Mouse (Mus musculus): Measurements from ENCODE around the gene Scgb1c1. TPM values are rescaled to one million over a fixed set of nuclear protein-coding genes. Genes with fewer than 3 reads are reported as not detected.

Scgb1c1 gene
- polyA plus RNA-seq, 1 experiment from 2014 or later = 8.5 TPM

DNA sequence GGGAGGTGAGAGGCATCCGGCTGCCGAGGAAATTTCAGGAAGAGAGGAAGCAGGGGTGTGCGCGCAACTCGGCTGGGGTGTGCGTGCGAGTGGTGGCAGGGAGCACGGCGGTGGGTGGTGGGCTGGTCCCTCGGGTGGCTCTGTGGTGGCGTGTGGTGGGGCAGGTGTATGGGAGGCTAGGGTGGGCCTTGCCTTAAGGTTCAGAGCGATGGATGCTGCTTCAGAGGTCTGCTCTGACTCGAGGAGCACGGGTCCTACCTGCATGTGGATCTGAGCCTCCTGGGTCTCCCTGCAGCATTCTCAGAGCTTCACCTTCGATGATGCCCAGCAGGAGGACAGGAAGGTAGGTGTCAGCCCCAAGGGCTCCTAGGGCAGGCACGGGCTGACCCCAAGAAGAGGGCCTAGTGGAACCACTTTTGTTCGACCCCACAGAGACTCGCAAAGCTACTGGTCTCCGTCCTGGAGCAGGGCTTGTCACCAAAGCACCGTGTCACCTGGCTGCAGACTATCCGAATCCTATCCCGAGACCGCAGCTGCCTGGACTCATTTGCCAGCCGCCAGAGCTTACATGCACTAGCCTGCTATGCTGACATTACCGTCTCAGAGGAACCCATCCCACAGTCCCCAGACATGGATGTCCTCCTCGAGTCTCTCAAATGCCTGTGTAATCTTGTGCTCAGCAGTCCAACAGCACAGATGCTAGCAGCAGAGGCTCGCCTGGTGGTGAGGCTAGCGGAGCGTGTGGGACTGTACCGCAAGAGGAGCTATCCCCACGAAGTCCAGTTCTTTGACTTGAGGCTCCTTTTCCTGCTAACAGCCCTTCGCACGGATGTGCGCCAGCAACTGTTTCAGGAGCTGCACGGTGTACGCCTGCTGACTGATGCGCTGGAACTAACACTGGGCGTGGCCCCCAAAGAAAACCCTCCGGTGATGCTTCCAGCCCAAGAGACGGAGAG, 12.5 kb downstream of the Scgb1c1 start, which contains the start of gene Bet1l:
Bet1l (minus strand) TSS at position 28 of the 956 bp plus-strand sequence.
- peak within 1 kb of the TSS; percentile 90 for H3K4me3 ChIP-seq (replicated peaks)
- WGBS = 33% methylated on average over 40 of the region's 40 CpGs

DNA sequence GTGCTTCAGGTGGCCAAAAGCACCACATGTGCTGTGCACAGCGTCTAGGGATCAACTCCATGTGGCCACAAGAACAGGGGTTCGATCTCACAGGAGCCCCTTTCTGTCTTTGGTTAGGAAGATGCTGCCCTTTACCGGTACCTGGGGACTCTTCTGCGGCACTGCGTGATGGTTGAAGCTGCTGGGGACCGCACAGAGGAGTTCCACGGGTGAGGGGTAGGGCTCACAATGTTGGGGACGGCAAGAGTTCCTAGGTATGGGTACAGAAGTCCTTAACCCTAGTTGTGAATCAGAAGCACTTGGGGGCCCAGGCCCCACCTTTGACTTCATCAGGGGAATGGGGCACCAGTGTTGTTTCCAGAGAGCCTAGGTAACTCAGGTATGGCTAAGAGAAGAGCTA, 13.4 kb downstream of the Scgb1c1 start:
- Histone ChIP-seq H3K4me1 (peaks cover 34% of the 10 kb centered on the region), H3K4me3 (replicated peaks) (peak overlapping the region; percentile 90), H3K36me3 (peaks cover 59% of the 10 kb centered on the region), H3K9me3 (replicated peaks) (no peaks in the 10 kb centered on the region), H3K27ac (replicated peaks) (no peak overlapping the region), H3K27me3 (no peaks in the 10 kb centered on the region), H3K9ac (peak overlapping the region; percentile 85; the same call in 1 of the 2 replicates), H3K4me2 (replicated peaks) (peak overlapping the region; percentile 99)
- ATAC-seq (ENCODE audit: insufficient number of reproducible peaks, low FRiP score, low TSS enrichment, low read depth) = no peak
- WGBS = 95% methylated on average over 8 of the region's 8 CpGs

More for the DNA sequence above, 12.5 kb downstream of the Scgb1c1 start, which contains the start of gene Bet1l:
- H3K9ac ChIP-seq = peak within 1 kb of the TSS; percentile 85
- H3K4me1 ChIP-seq = peaks cover 34% of the 10 kb centered on the region
- peak within 1 kb of the TSS; percentile 99 for H3K4me2 ChIP-seq (replicated peaks)
- H3K27ac ChIP-seq (replicated peaks) = peak within 1 kb of the TSS; percentile 92
- peaks cover 60% of the 10 kb centered on the region for H3K36me3 ChIP-seq
- peak; percentile 8; the same call in 1 of the 2 replicates for ATAC-seq (ENCODE audit: insufficient number of reproducible peaks, low FRiP score, low TSS enrichment, low read depth)
- no peaks in the 10 kb centered on the region for H3K9me3 ChIP-seq (replicated peaks)
- no peaks in the 10 kb centered on the region for H3K27me3 ChIP-seq

DNA sequence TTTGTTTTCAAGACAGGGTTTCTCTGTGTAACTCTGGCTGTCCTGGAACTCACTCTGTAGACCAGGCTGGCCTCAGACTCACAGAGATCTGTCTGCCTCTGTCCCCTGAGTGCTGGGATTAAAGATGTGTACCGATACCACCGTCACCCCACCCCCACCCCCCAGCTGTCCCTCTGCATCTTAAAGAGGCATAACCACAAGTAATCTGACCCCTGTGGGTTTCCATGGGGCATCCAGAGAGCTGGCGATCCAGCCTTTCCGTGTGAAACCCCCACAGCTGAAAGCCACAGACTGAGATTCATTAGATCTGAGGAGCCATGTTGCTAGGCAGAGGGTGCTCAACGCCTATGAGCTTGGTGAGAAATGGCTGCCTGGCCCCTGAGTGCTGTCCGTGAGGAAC, 14.7 kb downstream of the Scgb1c1 start:
- Histone ChIP-seq H3K36me3 (peaks cover 62% of the 10 kb centered on the region), H3K9me3 (replicated peaks) (no peaks in the 10 kb centered on the region), H3K4me3 (replicated peaks) (no peak overlapping the region), H3K27me3 (no peaks in the 10 kb centered on the region), H3K27ac (replicated peaks) (no peak overlapping the region), H3K4me2 (replicated peaks) (no peak overlapping the region), H3K9ac (no peak overlapping the region), H3K4me1 (peaks cover 30% of the 10 kb centered on the region)
- WGBS = 48% methylated on average over 6 of the region's 6 CpGs
- no peak for ATAC-seq (ENCODE audit: insufficient number of reproducible peaks, low FRiP score, low TSS enrichment, low read depth)

DNA sequence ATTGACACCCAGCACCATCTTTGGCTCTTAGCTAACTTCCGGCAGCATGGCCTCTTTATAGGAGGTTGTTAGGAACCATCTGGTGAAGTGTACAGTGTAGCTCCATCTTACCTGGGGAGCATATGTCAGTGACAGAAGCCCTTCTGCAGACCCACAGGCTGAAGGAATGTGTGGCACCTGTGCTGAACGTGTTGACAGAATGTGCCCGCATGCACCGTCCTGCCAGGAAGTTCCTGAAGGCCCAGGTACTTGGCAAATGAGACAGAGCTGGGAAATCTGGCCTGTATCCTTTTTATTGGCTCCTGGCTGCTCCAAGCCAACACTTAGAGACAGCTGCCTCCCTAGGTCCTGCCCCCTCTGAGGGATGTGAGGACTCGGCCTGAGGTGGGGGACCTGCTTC, 15.4 kb downstream of the Scgb1c1 start:
- peaks cover 24% of the 10 kb centered on the region for H3K4me1 ChIP-seq
- no peak for ATAC-seq (ENCODE audit: insufficient number of reproducible peaks, low FRiP score, low TSS enrichment, low read depth)
- no peaks in the 10 kb centered on the region for H3K9me3 ChIP-seq (replicated peaks)
- 84% methylated on average over 5 of the region's 5 CpGs for WGBS
- H3K4me2 ChIP-seq (replicated peaks) = no peak overlapping the region
- H3K4me3 ChIP-seq (replicated peaks) = no peak overlapping the region
- H3K27me3 ChIP-seq = no peaks in the 10 kb centered on the region
- H3K9ac ChIP-seq = no peak overlapping the region
- no peak overlapping the region for H3K27ac ChIP-seq (replicated peaks)
- peaks cover 64% of the 10 kb centered on the region for H3K36me3 ChIP-seq

GRCm38 (mm10) chr7:140864761-140865160, 19.4 kb downstream of the Scgb1c1 start:
- ATAC-seq (ENCODE audit: insufficient number of reproducible peaks, low FRiP score, low TSS enrichment, low read depth) = no peak
- peaks cover 4% of the 10 kb centered on the region; the same call in 1 of the 2 replicates for H3K4me1 ChIP-seq
- no peak overlapping the region for H3K9ac ChIP-seq
- no peak overlapping the region for H3K27ac ChIP-seq (replicated peaks)
- H3K36me3 ChIP-seq = peaks cover 68% of the 10 kb centered on the region
- no peaks in the 10 kb centered on the region for H3K27me3 ChIP-seq
- no peaks in the 10 kb centered on the region for H3K9me3 ChIP-seq (replicated peaks)
- no peak overlapping the region for H3K4me3 ChIP-seq (replicated peaks)
- no peak overlapping the region for H3K4me2 ChIP-seq (replicated peaks)
- 89% methylated on average over 12 of the region's 12 CpGs for WGBS

DNA sequence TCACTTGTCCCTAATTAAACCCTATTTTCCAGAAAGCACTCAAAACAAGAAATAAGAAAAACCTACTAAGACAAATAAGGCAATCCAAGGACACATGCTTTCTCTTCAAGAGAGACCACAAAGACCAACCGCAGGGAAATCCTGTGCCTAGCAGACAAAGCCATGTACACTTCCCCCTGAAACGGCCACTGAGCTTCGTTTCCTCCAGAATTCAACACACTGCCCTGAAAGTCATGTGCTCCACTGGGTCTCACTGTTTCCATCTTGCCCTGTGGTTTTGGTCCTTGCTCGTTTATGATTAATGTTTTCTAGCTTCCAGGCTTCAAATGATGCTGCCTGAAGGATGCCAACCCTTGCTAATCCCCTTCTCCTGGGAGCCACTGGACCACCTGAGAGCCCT, 28.9 kb downstream of the Scgb1c1 start:
- H3K27me3 ChIP-seq = no peaks in the 10 kb centered on the region
- H3K4me3 ChIP-seq (replicated peaks) = no peak overlapping the region
- peaks cover 23% of the 10 kb centered on the region for H3K36me3 ChIP-seq
- H3K9ac ChIP-seq = no peak overlapping the region
- ATAC-seq (ENCODE audit: insufficient number of reproducible peaks, low FRiP score, low TSS enrichment, low read depth) = no peak
- no peak overlapping the region for H3K4me2 ChIP-seq (replicated peaks)
- no peaks in the 10 kb centered on the region for H3K4me1 ChIP-seq
- H3K27ac ChIP-seq (replicated peaks) = no peak overlapping the region
- no peaks in the 10 kb centered on the region for H3K9me3 ChIP-seq (replicated peaks)
- 82% methylated on average over 4 of the region's 4 CpGs for WGBS

- no peak for ATAC-seq (ENCODE audit: insufficient number of reproducible peaks, low FRiP score, low TSS enrichment, low read depth)
- Histone ChIP-seq H3K9me3 (replicated peaks) (no peaks in the 10 kb centered on the region), H3K27me3 (no peaks in the 10 kb centered on the region), H3K9ac (no peak overlapping the region), H3K4me1 (0 out of 2 replicates have a peak, but pooled peaks cover 3% of the 10 kb centered on the region), H3K4me2 (replicated peaks) (no peak overlapping the region), H3K27ac (replicated peaks) (no peak overlapping the region), H3K36me3 (peaks cover 16% of the 10 kb centered on the region; the same call in 1 of the 2 replicates), H3K4me3 (replicated peaks) (no peak overlapping the region)
- WGBS = 63% methylated on average over 6 of the region's 6 CpGs
These were observed 32.0 kb downstream of the Scgb1c1 start for GRCm38 (mm10) chr7:140877364-140877763.

GRCm38 (mm10) chr7:140879355-140879754, 34.0 kb downstream of the Scgb1c1 start:
- H3K4me2 ChIP-seq (replicated peaks) = no peak overlapping the region
- no peak overlapping the region for H3K4me3 ChIP-seq (replicated peaks)
- H3K9me3 ChIP-seq (replicated peaks) = no peaks in the 10 kb centered on the region
- peaks cover 14% of the 10 kb centered on the region; the same call in 1 of the 2 replicates for H3K36me3 ChIP-seq
- no peak overlapping the region for H3K9ac ChIP-seq
- H3K27ac ChIP-seq (replicated peaks) = no peak overlapping the region
- WGBS = 89% methylated on average over 7 of the region's 7 CpGs
- ATAC-seq (ENCODE audit: insufficient number of reproducible peaks, low FRiP score, low TSS enrichment, low read depth) = no peak
- peaks cover 12% of the 10 kb centered on the region for H3K4me1 ChIP-seq
- no peaks in the 10 kb centered on the region for H3K27me3 ChIP-seq

- peaks cover 12% of the 10 kb centered on the region for H3K4me1 ChIP-seq
- no peak overlapping the region for H3K4me3 ChIP-seq (replicated peaks)
- no peak overlapping the region for H3K27ac ChIP-seq (replicated peaks)
- 0 out of 2 replicates have a peak overlapping the region, but pooled peaks have one; percentile 56 for H3K4me2 ChIP-seq (replicated peaks)
- H3K9me3 ChIP-seq (replicated peaks) = no peaks in the 10 kb centered on the region
- no peak overlapping the region for H3K9ac ChIP-seq
- H3K36me3 ChIP-seq = peaks cover 7% of the 10 kb centered on the region; the same call in 1 of the 2 replicates
- H3K27me3 ChIP-seq = no peaks in the 10 kb centered on the region
- no peak for ATAC-seq (ENCODE audit: insufficient number of reproducible peaks, low FRiP score, low TSS enrichment, low read depth)
- WGBS = 77% methylated on average over 3 of the region's 3 CpGs
These were observed 35.1 kb downstream of the Scgb1c1 start for GRCm38 (mm10) chr7:140880419-140880818.

DNA sequence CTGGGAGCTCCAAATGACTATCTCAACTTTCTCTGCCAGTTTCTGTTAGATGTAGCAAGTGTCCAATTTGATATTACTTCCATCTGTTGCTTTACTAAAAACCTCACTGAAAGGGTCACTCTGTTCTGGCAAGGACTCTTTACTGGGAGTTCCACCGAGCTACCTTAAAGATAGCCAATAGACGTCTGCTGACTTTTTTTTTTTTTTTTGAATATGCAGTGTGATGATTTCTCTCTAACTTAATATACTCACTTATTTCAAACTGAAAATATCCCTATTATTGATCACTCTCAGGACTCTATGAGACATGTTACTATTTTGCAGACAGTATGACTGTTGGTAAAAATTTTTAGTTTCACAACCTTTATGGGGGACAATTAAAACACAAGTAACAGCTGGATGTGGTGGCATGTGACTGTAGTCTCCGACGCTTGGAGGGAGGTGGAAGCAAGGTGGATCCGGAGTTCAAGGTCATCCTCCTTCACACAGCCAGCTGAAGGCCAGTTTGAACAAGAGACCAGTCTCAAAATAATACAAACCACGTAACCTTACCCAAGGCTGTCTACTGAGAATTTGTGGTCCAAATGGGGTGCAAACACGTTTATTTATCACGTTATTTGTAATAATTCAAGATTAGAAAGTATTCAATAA, 35.6 kb downstream of the Scgb1c1 start:
- peak overlapping the region; percentile 93 for H3K4me3 ChIP-seq (replicated peaks)
- H3K4me2 ChIP-seq (replicated peaks) = peak overlapping the region; percentile 56
- H3K9me3 ChIP-seq (replicated peaks) = no peaks in the 10 kb centered on the region
- no peaks in the 10 kb centered on the region for H3K27me3 ChIP-seq
- peaks cover 12% of the 10 kb centered on the region for H3K4me1 ChIP-seq
- peaks cover 7% of the 10 kb centered on the region for H3K36me3 ChIP-seq
- no peak for ATAC-seq (ENCODE audit: insufficient number of reproducible peaks, low FRiP score, low TSS enrichment, low read depth)
- H3K9ac ChIP-seq = peak overlapping the region; percentile 89
- H3K27ac ChIP-seq (replicated peaks) = no peak overlapping the region
- WGBS = 17% methylated on average over 8 of the region's 8 CpGs
